Mouse (Mus musculus): ENCODE measurements around the gene Dnajc19. TPM values are rescaled to one million over a fixed set of nuclear protein-coding genes. Genes with fewer than 3 reads are reported as not detected.

Dnajc19 gene
- polyA plus RNA-seq, 1 experiment from 2014 or later, result 167 TPM

GRCm38 (mm10) chr3:34062352-34062751, 18.8 kb downstream of the Dnajc19 start:
- WGBS, result 94% methylated on average over 2 of the region's 2 CpGs
- Histone ChIP-seq H3K4me1 (ENCODE audit: control insufficient read depth, insufficient read depth, low read length) (no peaks in the 10 kb centered on the region), H3K9ac (ENCODE audit: low read length) (no peak overlapping the region), H3K27ac (replicated peaks; ENCODE audit: low read depth, low read length) (no peak overlapping the region), H3K36me3 (ENCODE audit: control insufficient read depth, insufficient read depth, low read length) (peaks cover 10% of the 10 kb centered on the region; the same call in 1 of the 2 replicates), H3K4me2 (ENCODE audit: low read depth, severe bottlenecking) (no peak overlapping the region), H3K27me3 (ENCODE audit: control insufficient read depth, insufficient read depth, low read length) (no peaks in the 10 kb centered on the region), H3K9me3 (ENCODE audit: control insufficient read depth, low read length) (no peaks in the 10 kb centered on the region), H3K4me3 (ENCODE audit: low read depth, low read length) (no peak overlapping the region)
- ATAC-seq (ENCODE audit: insufficient number of reproducible peaks, low FRiP score, low TSS enrichment, low read depth) (no peak), DNase-seq (ENCODE audit: low spot score) (no peak)

GRCm38 (mm10) chr3:34041990-34042389, 39.1 kb downstream of the Dnajc19 start:
- no peak for DNase-seq (ENCODE audit: low spot score)
- Histone ChIP-seq H3K4me2 (ENCODE audit: low read depth, severe bottlenecking) (no peak overlapping the region), H3K36me3 (ENCODE audit: control insufficient read depth, insufficient read depth, low read length) (peaks cover 4% of the 10 kb centered on the region; the same call in 1 of the 2 replicates), H3K4me1 (ENCODE audit: control insufficient read depth, insufficient read depth, low read length) (no peaks in the 10 kb centered on the region), H3K27me3 (ENCODE audit: control insufficient read depth, insufficient read depth, low read length) (no peaks in the 10 kb centered on the region), H3K4me3 (ENCODE audit: low read depth, low read length) (no peak overlapping the region), H3K9ac (ENCODE audit: low read length) (no peak overlapping the region), H3K9me3 (ENCODE audit: control insufficient read depth, low read length) (no peaks in the 10 kb centered on the region), H3K27ac (replicated peaks; ENCODE audit: low read depth, low read length) (no peak overlapping the region)
- 93% methylated on average over 4 of the region's 4 CpGs for WGBS
- ATAC-seq (ENCODE audit: insufficient number of reproducible peaks, low FRiP score, low TSS enrichment, low read depth), result no peak

- ATAC-seq (ENCODE audit: insufficient number of reproducible peaks, low FRiP score, low TSS enrichment, low read depth), result no peak
- no peak overlapping the region for H3K4me3 ChIP-seq (ENCODE audit: low read depth, low read length)
- WGBS, result 86% methylated on average over 3 of the region's 3 CpGs
These were observed 45.4 kb downstream of the Dnajc19 start for GRCm38 (mm10) chr3:34035706-34036105.

GRCm38 (mm10) chr3:34034803-34035202, 46.3 kb downstream of the Dnajc19 start:
- Histone ChIP-seq H3K4me1 (ENCODE audit: control insufficient read depth, insufficient read depth, low read length) (no peaks in the 10 kb centered on the region), H3K27ac (replicated peaks; ENCODE audit: low read depth, low read length) (no peak overlapping the region), H3K36me3 (ENCODE audit: control insufficient read depth, insufficient read depth, low read length) (no peaks in the 10 kb centered on the region), H3K9ac (ENCODE audit: low read length) (no peak overlapping the region), H3K4me2 (ENCODE audit: low read depth, severe bottlenecking) (no peak overlapping the region), H3K9me3 (ENCODE audit: control insufficient read depth, low read length) (no peaks in the 10 kb centered on the region), H3K27me3 (ENCODE audit: control insufficient read depth, insufficient read depth, low read length) (no peaks in the 10 kb centered on the region), H3K4me3 (ENCODE audit: low read depth, low read length) (no peak overlapping the region)
- DNase-seq (ENCODE audit: low spot score) (no peak), ATAC-seq (ENCODE audit: insufficient number of reproducible peaks, low FRiP score, low TSS enrichment, low read depth) (no peak)
- WGBS, result 72% methylated on average over 1 of the region's 1 CpGs

More at GRCm38 (mm10) chr3:34035706-34036105, 45.4 kb downstream of the Dnajc19 start:
- no peak overlapping the region for H3K4me2 ChIP-seq (ENCODE audit: low read depth, severe bottlenecking)
- no peaks in the 10 kb centered on the region; the same call in 1 of the 2 replicates for H3K36me3 ChIP-seq (ENCODE audit: control insufficient read depth, insufficient read depth, low read length)
- H3K9me3 ChIP-seq (ENCODE audit: control insufficient read depth, low read length), result no peaks in the 10 kb centered on the region
- DNase-seq (ENCODE audit: low spot score), result no peak
- no peaks in the 10 kb centered on the region for H3K27me3 ChIP-seq (ENCODE audit: control insufficient read depth, insufficient read depth, low read length)
- H3K27ac ChIP-seq (replicated peaks; ENCODE audit: low read depth, low read length), result no peak overlapping the region
- no peaks in the 10 kb centered on the region for H3K4me1 ChIP-seq (ENCODE audit: control insufficient read depth, insufficient read depth, low read length)
- H3K9ac ChIP-seq (ENCODE audit: low read length), result no peak overlapping the region

GRCm38 (mm10) chr3:34033720-34034364, 47.3 kb downstream of the Dnajc19 start:
- ATAC-seq (ENCODE audit: insufficient number of reproducible peaks, low FRiP score, low TSS enrichment, low read depth) (no peak), DNase-seq (ENCODE audit: low spot score) (no peak)
- Histone ChIP-seq H3K4me2 (ENCODE audit: low read depth, severe bottlenecking) (no peak overlapping the region), H3K9me3 (ENCODE audit: control insufficient read depth, low read length) (no peaks in the 10 kb centered on the region), H3K4me1 (ENCODE audit: control insufficient read depth, insufficient read depth, low read length) (no peaks in the 10 kb centered on the region), H3K9ac (ENCODE audit: low read length) (no peak overlapping the region), H3K27ac (replicated peaks; ENCODE audit: low read depth, low read length) (no peak overlapping the region), H3K36me3 (ENCODE audit: control insufficient read depth, insufficient read depth, low read length) (no peaks in the 10 kb centered on the region), H3K4me3 (ENCODE audit: low read depth, low read length) (no peak overlapping the region), H3K27me3 (ENCODE audit: control insufficient read depth, insufficient read depth, low read length) (no peaks in the 10 kb centered on the region)
- WGBS, result 86% methylated on average over 3 of the region's 3 CpGs

GRCm38 (mm10) chr3:34030601-34031000, 50.5 kb downstream of the Dnajc19 start:
- H3K4me3 ChIP-seq (ENCODE audit: low read depth, low read length), result no peak overlapping the region
- H3K36me3 ChIP-seq (ENCODE audit: control insufficient read depth, insufficient read depth, low read length), result no peaks in the 10 kb centered on the region
- no peaks in the 10 kb centered on the region for H3K4me1 ChIP-seq (ENCODE audit: control insufficient read depth, insufficient read depth, low read length)
- ATAC-seq (ENCODE audit: insufficient number of reproducible peaks, low FRiP score, low TSS enrichment, low read depth) (no peak), DNase-seq (ENCODE audit: low spot score) (no peak)
- H3K27ac ChIP-seq (replicated peaks; ENCODE audit: low read depth, low read length), result no peak overlapping the region
- no peaks in the 10 kb centered on the region for H3K27me3 ChIP-seq (ENCODE audit: control insufficient read depth, insufficient read depth, low read length)
- 94% methylated on average over 3 of the region's 3 CpGs for WGBS
- H3K9ac ChIP-seq (ENCODE audit: low read length), result no peak overlapping the region
- no peak overlapping the region for H3K4me2 ChIP-seq (ENCODE audit: low read depth, severe bottlenecking)
- H3K9me3 ChIP-seq (ENCODE audit: control insufficient read depth, low read length), result no peaks in the 10 kb centered on the region

GRCm38 (mm10) chr3:34028935-34029334, 52.2 kb downstream of the Dnajc19 start:
- no peak for DNase-seq (ENCODE audit: low spot score)
- H3K9ac ChIP-seq (ENCODE audit: low read length), result no peak overlapping the region
- no peak overlapping the region for H3K27ac ChIP-seq (replicated peaks; ENCODE audit: low read depth, low read length)
- no peaks in the 10 kb centered on the region for H3K27me3 ChIP-seq (ENCODE audit: control insufficient read depth, insufficient read depth, low read length)
- no peak for ATAC-seq (ENCODE audit: insufficient number of reproducible peaks, low FRiP score, low TSS enrichment, low read depth)
- no peaks in the 10 kb centered on the region for H3K36me3 ChIP-seq (ENCODE audit: control insufficient read depth, insufficient read depth, low read length)
- H3K9me3 ChIP-seq (ENCODE audit: control insufficient read depth, low read length), result no peaks in the 10 kb centered on the region
- H3K4me2 ChIP-seq (ENCODE audit: low read depth, severe bottlenecking), result no peak overlapping the region
- H3K4me1 ChIP-seq (ENCODE audit: control insufficient read depth, insufficient read depth, low read length), result no peaks in the 10 kb centered on the region
- no peak overlapping the region for H3K4me3 ChIP-seq (ENCODE audit: low read depth, low read length)

GRCm38 (mm10) chr3:34021259-34021828, 59.8 kb downstream of the Dnajc19 start:
- Histone ChIP-seq H3K36me3 (ENCODE audit: control insufficient read depth, insufficient read depth, low read length) (no peaks in the 10 kb centered on the region), H3K9me3 (ENCODE audit: control insufficient read depth, low read length) (no peaks in the 10 kb centered on the region), H3K4me1 (ENCODE audit: control insufficient read depth, insufficient read depth, low read length) (0 out of 2 replicates have a peak, but pooled peaks cover 2% of the 10 kb centered on the region), H3K27ac (replicated peaks; ENCODE audit: low read depth, low read length) (no peak overlapping the region), H3K4me3 (ENCODE audit: low read depth, low read length) (peak overlapping the region; percentile 96), H3K4me2 (ENCODE audit: low read depth, severe bottlenecking) (peak overlapping the region; percentile 64), H3K27me3 (ENCODE audit: control insufficient read depth, insufficient read depth, low read length) (no peaks in the 10 kb centered on the region), H3K9ac (ENCODE audit: low read length) (no peak overlapping the region)
- WGBS, result 66% methylated on average over 4 of the region's 4 CpGs
- no peak for ATAC-seq (ENCODE audit: insufficient number of reproducible peaks, low FRiP score, low TSS enrichment, low read depth)
- no peak for DNase-seq (ENCODE audit: low spot score)
